ENCODE assay signal across 15 mouse cellular contexts in the genomic region with DNA sequence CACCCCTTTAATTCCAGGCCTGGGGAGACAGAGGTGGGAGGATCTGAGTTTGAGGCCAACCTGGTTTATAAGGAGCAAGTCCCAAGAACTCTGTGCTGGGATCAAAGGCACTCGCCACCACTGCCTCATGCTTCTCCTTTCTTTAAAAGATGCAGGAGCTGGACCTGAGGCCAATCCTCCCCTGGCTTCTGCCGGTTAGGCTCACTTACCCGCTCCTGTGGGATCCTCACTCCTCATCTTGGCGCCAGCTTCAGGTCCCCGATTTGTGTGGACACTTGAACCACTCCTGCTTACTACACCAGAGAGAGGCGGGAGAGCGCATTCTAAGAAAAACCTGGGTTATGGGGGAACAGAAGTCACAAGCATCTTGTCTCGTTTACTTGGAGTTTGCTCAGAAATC.
"Had no signal": no experiment of that assay in that cellular context is flagged by ENCODE, and none has a peak within 500 bp of the region (broad histone marks: within the 10 kb centered on the region; RNA-seq: fewer than 3 reads in every experiment).

No protein-coding gene starts in this region.

- H3K4me3 ChIP-seq: limb, embryonic 13.5 days; liver, embryonic 12.5 days; liver, embryonic 15.5 days; midbrain, embryonic 13.5 days had no signal

- H3K4me1 ChIP-seq: limb, embryonic 13.5 days; liver, embryonic 12.5 days; liver, embryonic 15.5 days; midbrain, embryonic 13.5 days had no signal

- ATAC-seq: liver, embryonic 12.5 days; midbrain, embryonic 13.5 days had no signal

- H3K9ac ChIP-seq: limb, embryonic 13.5 days; liver, embryonic 12.5 days; liver, embryonic 15.5 days; midbrain, embryonic 13.5 days had no signal

- H3K27me3 ChIP-seq: limb, embryonic 13.5 days; midbrain, embryonic 13.5 days had no signal

- H3K4me2 ChIP-seq: limb, embryonic 13.5 days; liver, embryonic 12.5 days; liver, embryonic 15.5 days; midbrain, embryonic 13.5 days had no signal

- H3K9me3 ChIP-seq: limb, embryonic 13.5 days; liver, embryonic 12.5 days; liver, embryonic 15.5 days; midbrain, embryonic 13.5 days had no signal

- H3K36me3 ChIP-seq: limb, embryonic 13.5 days; liver, embryonic 12.5 days; liver, embryonic 15.5 days; midbrain, embryonic 13.5 days had no signal

- DNase-seq: kidney, adult 18-20 months; kidney, adult 9 months; kidney, postnatal 36 days; layer of hippocampus, postnatal 36 days; left cerebral cortex, postnatal 4 days; liver; lung, adult 2 months; thymus, adult 2 months; thymus, postnatal 14 days; thymus, postnatal 4 days had no signal

- H3K27ac ChIP-seq: limb, embryonic 13.5 days; liver, embryonic 12.5 days; liver, embryonic 15.5 days; macrophage; midbrain, embryonic 13.5 days had no signal
